Mouse (Mus musculus) E14TG2a.4 (cell line): ENCODE measurements around the gene Ccdc171.
"Not testable (repeated sequence)": the region's sequence is repeated elsewhere in the genome, so short reads cannot be mapped to it uniquely, and the experiment has no call there.

Experiments
- CTCF ChIP-seq: conservative IDR thresholded peaks from 2 replicates; pipeline ENCODE4 v1.5.1; 2014; ENCODE audit warnings: low read length
- NANOG ChIP-seq: IDR thresholded peaks from 2 replicates; pipeline ENCODE4 v1.6.1; 2014; ENCODE audit warnings: borderline replicate concordance, low read length, mixed read lengths
- POU5F1 ChIP-seq: IDR thresholded peaks from 2 replicates; pipeline ENCODE4 v1.6.1; 2014; ENCODE audit warnings: low read length, borderline replicate concordance

- peak; percentile 12 for TF ChIP-seq CTCF
- TF ChIP-seq POU5F1, NANOG: not testable (repeated sequence)
Observed at GRCm38 (mm10) chr4:83530060-83530459, 4.7 kb downstream of the Ccdc171 start.
